Mouse (Mus musculus) urinary bladder, adult 2 months (tissue): Measurements from ENCODE around the gene Gtf2i. TPM values are rescaled to one million over a fixed set of nuclear protein-coding genes. Genes with fewer than 3 reads are reported as not detected.
A peak's percentile ranks its signal among the peaks of the same experiment; 100 is the strongest.
"Not testable (repeated sequence)": the region's sequence is repeated elsewhere in the genome, so short reads cannot be mapped to it uniquely, and the experiment has no call there.

Source experiments
- DNase-seq: peaks from one replicate; pipeline ENCODE4 v3.0.0; 2022; ENCODE audit warnings: low spot score
- polyA plus RNA-seq: library from polyadenylated mRNA; depleted of rRNA; stranded (reverse); fragments of >200 nt; gene quantifications from 2 replicates; pipeline ENCODE4 v1.2.3, GENCODE M21; 2012; rRNA removed

Gtf2i gene
- polyA plus RNA-seq, result 152 and 161 TPM in 2 replicates

DNA sequence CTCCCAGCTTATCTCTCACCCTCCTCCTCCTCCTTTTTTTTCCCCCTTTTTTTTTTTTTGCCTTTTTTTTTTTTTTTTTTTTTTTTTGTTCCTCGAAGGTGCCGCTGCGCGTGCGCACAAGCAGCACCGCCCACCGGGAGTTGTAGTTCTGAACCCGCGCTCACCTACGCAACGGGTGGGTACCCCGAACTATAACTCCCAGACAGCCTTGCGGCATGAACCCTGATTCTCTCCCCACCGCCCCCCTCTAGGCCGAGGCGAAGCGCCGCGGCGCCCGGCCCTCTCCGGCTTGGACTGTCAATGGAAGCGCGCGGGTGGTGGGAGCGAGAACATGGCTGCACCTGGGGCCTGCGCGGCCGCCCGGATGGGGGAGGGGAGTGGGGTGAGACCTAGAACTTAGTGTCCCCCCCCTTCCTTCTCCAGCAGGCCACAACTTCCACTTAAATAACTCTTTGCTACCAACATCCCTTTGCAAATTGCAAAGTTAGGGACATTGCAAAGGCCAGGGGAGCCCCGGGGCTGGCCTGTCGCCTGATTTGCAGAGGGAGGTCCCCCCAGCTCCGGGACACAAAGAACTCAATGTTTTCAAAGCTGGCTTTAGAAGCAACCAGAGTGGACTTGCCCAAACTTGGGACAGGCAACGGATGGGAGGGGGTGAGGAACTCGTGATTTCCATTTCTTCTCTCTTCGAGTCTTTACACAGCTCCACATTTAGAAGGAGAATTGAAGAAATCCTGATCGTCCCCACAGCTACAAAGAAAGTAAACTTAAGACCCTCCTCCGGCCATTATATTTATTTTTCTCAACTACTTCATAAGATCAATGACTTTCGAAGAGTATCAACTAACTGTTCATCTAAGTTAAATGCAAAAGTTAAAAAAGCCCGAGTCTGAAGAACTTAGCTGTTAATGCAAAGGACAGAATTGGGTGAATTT is at the start of gene Gtf2i:
Gene Gtf2i, minus strand, starts transcription at position 73 of the 935 bp plus-strand sequence.
- peak; percentile 88 for DNase-seq

DNA sequence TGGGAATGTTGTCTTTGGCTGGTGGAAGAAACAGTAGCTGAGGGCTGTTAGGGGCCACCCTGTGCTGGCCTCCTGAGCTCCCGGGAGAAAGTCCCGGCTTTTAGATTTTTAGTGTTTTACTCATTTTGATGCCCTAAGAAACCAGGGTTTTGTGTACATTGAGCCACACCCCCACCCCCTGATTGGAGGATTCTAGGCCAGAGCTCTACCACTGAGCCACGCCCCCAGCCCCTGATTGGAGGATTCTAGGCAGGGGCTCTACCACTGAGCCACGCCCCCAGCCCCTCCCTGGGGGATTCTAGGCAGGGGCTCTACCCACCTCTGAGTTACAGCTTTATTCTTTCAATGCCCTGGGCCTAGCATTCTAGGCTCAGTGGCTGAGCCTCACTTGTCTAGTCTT is 44.5 kb upstream of the Gtf2i start:
- DNase-seq, result no peak

DNA sequence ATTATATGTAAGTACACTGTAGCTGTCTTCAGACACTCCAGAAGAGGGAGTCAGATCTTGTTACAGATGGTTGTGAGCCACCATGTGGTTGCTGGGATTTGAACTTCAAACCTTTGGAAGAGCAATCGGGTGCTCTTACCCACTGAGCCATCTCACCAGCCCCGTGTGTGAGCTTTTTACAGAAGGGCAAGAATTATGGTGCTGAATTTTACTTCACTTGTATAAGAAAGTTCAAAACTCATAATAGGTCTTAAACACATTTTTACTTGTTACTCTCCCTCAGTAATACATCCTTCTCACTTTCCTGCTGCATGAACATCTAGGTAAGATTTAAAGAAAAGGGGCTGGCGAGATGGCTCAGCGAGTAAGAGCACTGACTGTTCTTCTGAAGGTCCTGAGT is 40.8 kb upstream of the Gtf2i start:
- DNase-seq, result not testable (repeated sequence)

DNA sequence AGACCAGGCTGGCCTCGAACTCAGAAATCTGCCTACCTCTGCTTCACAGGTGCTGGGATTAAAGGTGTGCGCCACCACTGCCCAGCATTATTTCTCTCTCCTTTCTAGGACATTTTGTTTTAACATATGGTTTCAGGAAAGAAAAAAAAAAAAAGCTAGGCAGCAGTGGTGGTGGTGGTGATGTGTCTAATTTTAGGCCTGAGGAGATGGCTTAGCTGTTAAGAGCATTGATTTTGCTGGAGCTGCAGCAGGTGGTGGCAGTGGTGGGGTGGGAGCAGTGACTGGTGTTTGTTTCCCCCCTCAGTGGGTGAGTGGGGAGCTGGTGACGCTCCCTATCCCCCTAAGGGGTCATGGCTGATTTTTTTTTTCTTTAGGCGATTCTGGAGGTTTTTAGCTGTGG is 38.6 kb upstream of the Gtf2i start:
- no peak for DNase-seq

DNA sequence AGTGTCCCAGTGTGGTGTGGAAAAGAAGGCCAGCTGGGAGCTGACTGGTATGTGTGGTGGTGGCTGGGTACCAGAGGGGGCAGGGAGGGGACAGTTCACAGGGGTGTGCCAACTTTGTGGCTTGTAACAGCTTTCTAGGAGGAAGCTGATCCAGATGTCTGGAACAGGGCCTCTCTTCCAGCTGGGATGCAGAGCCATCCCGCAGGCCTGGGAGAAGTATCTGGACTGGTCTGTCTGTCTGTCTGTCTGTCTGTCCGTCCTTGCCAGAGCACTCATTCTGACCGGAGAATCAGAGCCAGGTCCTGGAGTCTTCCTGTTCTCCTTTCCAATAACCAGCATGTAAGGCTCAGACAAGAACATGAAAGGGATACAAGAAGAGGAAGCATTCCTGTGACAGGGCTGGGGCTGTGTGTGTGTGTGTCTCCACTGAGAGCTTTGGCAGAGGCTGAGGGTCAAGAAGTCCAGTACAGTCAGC is 38.0 kb upstream of the Gtf2i start:
- no peak for DNase-seq

DNA sequence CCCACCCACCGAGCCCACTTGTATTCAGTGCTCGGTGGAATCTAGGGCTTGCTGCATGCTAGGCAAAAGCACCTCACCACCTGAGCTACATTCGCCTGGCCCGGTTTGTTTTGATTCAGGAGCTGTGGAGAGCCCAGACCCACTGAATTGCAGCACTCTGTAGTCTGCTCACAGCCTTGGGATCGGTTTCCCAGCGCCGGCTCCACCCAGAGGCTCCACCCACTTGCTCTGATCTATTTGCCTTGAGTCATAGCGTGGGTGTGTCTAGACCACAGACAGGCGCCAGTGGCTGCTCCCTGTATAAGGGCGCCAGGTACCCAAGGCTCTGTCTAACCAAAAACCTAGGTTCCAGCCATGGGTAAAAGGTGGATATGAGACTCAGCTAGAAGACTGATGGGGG is 36.1 kb upstream of the Gtf2i start:
- no peak for DNase-seq

DNA sequence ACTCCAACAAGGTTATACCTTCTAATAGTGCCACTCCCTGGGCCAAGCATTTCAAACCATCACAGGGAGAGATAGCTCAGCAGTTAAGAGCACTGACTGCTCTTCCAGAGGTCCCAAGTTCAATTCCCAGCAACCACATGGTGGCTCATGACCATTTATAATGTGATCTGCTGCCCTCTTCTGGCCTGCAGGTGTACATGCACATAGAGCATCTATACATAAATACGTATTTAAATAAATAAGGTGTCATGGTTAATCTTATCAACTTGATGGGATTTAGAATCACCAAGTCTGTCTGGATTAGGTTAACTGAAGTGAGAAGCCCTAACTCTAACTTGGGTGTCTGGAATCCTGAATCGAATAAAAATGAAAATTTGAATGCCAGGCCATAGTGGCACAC is 32.5 kb upstream of the Gtf2i start:
- DNase-seq, result no peak

DNA sequence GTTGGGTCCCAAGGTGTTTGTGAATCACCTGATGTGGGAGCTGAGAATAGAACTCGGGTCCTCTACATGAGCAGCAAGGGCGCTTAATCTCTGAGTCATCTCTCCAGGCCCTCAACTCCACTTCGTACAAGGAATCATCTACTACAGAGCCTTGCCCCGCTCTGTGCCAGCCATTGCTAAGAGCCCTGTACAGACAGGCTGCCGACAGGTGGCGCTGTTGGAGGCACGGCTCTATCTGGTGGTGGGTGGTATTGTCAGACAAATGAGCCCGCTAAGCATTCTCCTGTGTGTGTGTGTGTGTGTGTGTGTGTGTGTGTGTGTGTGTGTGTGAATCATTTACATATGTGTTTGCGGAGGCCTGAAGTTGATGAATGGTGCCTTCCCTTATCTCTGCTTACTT is 30.9 kb upstream of the Gtf2i start:
- no peak for DNase-seq

DNA sequence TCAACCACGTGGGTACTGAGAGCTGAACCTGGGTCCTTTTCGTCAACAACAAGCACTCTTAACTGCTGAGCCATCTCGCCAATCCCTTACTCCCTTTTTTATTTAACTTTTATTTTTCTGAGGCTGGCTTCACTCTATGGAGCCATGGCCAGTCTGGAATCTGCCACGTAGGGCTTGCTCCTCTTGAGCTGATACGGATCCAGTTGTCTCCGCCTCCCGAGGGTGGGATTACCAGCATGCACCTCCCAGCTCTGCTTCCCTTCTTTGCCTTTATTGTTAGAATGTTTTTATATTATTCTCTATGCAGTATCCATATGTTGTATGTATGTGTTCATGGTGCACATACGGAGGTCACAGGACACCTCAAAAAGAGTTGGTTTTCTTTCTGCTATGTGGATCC is 29.5 kb upstream of the Gtf2i start:
- DNase-seq, result no peak

DNA sequence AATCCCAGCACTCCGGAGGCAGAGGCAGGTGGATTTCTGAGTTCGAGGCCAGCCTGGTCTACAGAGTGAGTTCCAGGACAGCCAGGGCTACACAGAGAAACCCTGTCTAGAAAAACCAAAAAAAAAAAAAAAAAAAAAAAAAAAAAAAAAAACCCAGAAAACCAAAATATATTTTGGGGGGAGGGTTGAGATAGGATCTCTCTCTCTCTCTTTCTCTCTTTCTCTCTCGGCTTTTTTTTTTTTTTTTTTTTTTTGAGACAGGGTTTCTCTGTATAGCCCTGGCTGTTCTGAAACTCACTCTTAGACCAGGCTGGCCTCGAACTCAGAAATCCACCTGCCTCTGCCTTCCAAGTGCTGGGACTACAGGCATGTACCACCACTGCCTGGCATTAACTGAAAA is 29.0 kb upstream of the Gtf2i start:
- not testable (repeated sequence) for DNase-seq

DNA sequence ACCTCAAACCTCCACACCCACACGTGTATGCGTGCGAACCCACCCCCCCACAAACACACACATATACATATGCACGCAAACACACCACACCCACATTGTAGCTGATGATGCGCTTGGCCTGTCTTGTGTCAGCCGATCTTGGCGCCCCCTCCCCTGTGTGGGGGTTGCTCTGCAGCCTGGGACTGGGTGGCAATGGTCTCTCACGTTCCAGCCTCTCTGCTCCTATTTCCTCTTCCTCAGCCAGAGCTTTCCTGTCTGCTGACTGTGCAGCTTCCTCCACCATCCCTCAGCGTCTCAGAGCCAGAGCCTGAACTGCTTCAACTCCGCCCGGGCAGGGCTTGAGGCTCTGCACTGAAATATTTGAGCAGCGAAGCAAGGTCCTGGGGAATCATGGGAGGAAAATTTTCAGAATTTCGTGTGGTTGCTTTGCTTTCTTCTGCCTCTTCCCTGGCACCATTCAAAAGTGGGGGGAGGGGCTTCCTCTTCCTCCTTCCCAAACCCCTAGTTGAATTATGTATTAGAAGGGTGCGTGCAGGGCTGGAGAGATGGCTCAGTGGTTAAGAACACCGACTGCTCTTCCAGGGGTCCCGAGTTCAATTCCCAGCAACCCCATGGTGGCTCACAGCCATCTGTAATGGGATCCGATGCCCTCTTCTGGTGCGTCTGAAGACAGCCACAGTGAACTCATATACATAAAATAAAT is 28.1 kb upstream of the Gtf2i start:
- DNase-seq, result no peak

DNA sequence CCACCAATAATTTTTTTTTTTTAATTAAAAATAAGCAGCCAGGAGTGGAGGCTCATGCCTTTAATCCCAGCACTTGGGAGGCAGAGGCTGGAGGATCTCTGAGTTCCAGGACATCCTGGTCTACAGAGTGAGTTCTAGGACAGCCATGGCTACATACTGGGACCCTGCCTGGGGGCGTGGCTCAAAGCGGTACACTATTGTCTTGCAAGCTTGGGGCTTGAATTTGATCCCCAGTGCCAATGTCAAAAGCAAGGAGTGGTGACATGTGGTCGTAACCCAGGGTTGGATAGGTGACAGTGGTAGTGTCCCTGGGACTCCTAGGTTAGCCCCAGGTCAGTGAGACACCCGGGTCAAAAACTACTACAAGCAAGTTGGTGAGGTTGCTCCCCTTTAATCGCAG is 27.2 kb upstream of the Gtf2i start:
- DNase-seq, result no peak

DNA sequence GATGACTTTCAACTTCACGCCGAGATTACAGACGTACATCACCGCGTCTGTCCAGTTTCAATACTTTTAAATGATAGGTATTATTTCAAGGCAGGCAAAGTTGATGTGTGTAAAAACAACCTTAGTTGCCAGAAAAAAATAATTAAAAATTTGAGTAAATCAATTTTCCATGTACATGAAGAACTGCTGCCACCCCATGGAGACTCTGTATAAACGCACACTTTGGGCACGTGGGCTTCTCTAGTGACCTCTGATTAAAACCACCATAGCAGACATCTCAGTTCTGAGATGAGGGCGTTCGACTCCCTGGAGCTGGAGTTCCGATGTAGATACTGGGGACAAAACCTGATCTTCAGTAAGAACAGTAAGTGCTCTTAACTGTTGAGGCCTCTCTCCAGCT is 26.8 kb upstream of the Gtf2i start:
- DNase-seq, result no peak

DNA sequence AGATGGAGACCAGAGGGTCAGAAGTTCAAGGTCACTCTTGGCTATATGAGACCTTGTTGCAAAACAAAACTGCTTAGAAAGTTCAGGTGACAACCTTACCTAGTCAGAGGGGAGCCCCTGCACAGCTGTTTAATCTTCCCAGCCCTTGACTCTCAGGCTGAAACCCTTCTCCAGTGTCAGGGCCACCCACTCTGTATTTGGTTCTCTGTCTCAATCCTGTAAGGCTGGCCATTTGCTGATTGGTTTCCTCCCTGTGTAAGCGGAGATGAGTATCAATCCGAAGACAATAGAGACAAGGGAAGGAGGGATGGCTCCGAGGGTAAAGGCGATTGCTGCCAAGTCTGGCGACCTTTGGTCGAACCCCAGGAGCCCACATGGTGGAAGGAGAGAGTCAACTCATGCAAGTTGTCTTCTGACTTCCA is 25.6 kb upstream of the Gtf2i start:
- no peak for DNase-seq

DNA sequence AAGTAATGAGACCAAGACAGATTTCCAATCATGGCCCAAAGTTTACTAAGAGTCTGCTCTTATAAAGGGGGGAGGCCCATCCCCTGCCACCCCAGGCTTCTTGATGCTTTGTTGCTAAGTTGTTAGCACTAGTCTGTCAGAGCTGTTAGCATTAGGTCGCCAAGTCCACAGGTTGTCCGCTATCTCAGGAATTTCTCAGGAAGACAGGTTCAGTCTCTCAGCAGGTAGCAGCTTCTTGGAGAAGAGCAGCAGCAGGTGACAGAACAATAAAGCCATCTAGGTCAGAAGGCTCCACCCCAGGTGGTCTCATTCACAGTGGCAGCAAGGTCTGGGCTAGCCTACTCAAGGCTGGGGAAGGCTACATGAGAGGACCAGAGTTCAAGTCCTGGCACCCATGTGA is 22.5 kb upstream of the Gtf2i start:
- DNase-seq, result not testable (repeated sequence)

DNA sequence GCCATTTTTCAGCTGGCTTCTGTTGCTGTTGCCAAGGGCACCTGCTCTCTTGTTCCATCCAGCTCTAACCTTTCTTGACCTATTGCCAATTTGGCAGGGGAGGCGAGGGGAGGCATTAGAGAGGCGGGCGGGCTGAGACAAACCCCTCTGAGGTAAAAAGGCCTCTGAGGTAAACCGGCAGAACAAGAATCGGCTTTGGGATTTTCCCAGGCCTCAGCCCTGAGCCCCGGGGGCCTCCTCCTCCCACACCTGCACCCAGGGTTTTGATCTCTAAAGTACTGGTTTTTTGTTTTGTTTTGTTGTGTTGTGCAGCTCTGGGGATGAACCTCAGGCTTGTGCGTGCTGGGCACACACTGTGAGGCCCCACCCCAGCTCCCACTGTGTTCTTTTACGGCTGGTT is 18.2 kb upstream of the Gtf2i start:
- no peak for DNase-seq

DNA sequence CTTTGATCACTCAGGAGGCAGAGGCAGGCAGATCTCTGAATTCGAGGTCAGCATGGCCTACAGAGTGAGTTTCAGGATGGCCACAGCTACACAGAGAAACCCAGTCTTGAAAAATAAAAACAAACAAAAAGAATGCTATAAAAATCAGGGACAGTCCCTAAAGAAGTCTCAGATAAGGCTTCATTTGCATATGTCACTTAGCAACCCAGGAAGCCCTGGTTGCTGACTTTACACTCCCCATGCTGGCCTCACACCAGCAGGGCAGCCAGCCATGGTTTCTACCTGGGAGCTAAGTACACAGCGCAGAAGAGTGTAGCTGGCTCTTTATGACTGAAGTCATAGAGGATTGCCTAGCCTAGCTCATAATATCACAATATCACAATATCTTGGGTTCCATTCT is 15.5 kb upstream of the Gtf2i start:
- no peak for DNase-seq

DNA sequence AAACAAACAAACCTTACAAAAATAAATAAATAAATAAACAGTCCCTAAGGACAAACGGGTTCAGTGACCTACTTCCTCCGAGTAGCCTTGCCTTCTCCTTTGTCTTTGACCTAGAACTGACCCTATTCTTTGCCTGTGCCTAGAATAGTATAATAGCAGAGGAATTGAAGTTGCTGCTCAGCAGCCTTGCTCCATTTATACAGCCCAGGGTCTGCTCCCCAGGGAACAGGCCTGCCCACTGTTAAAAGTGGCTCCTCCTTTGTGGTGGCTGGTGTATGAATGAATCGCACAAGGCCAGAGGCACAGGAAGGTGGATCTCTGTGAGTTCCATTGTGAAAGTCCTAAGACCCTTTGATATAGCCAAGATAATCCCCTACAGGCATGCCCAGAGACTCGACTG is 14.8 kb upstream of the Gtf2i start:
- no peak for DNase-seq

DNA sequence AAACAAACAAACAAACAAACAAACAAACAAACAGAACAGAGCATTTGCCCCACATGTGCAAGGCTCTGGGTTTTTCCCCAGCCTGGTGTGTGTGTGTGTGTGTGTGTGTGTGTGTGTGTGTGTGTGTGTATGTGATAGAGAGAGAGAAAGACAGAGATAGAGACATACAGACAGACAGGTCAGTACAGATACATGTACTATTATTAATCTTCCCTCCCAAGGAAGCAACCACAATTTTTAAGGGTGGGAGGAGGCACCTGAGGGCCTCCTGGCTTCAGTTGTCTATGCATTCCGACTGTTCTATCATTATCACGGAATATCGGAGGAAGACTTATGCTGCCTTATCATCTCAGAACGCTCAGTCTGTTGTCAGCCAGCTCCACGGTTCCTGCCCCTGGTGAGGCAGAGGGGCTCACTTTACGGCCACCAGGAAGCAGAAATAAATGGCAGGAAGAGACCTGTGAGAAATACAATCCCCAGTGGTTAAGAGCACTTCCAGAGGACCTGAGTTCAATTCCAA is 14.0 kb upstream of the Gtf2i start:
- DNase-seq, result no peak

DNA sequence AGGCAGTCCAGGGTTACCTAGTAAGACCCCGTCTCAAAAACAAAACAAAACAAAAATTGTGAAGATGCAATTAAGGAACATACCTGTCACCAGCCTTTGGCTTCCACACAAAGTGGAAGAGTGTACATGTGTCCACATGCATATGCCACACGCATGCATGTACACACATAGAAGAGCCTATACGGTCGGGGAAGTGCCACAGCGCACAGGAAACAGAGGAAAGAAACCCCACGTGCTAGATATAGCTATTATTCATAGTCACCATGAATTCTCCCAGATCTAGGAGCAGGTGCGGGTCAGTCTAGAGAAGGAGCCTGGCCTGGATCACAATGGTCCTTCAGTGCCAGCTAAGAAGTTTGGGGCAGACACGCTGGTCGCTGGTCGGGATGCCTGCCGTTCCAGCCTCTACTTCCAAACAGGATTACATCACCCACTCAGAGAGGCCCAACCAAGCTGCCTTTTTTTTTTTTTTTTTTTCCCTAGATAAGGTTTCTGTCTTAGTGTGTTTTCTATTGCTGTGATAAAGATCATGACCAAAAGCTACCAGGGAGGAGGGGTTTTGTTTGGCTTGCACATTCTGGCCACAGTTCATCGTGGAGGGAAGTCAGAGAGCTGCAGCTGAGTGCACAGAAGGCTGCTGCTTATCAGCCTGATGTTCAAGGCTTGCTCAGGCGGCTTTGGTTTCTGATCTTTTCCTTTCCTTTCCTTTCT is 11.5 kb upstream of the Gtf2i start:
- no peak for DNase-seq

DNA sequence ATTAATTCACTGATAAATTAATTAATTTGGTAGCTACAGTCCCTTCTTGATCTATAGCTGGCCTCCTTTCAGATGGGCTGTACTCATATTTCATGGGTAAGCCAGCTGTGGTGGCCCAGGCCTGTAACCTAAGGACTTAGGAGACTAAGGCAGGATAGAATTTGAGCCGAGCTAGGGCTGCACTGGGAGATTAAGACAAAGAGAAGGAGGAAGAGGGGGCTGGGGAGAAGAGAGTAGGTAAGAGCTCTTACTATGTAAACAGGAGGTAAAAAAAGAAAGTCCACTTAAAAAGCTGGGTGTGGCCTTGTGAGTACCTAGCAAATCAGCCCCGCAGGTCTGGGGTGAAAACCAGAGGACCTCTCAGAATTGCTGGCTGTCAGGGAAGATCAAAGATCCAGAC is 9.3 kb upstream of the Gtf2i start:
- no peak for DNase-seq

DNA sequence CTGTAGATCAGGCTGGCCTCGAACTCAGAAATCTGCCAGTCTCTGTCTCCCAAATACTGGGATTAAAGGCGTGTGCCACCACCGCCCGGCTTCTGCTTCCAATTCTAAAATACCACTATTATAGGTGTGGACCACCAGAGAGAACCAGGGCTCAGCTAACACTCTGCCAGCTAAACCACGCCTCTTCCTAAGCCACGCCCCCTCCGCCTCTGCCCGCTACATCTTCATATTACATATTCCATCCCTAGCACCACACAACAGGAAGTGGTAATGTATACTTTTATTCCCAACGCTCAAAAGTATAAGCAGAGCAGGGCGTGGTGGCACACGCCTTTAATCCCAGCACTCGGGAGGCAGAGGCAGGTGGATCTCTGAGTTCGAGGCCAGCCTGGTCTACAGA is 8.8 kb upstream of the Gtf2i start:
- DNase-seq, result no peak
